Mouse (Mus musculus) midbrain, embryonic 13.5 days (tissue): ENCODE results near the gene Slc35e3. TPM values are rescaled to one million over a fixed set of nuclear protein-coding genes. Genes with fewer than 3 reads are reported as not detected.

Experiments
- ATAC-seq: fragments of 200-750 bp; cut with Nextera tagmentation; 2 replicates; pipeline ENCODE4 v1.8.0; 2017; ENCODE audit warnings: mild to moderate bottlenecking, moderate TSS enrichment, moderate library complexity
- H3K27ac ChIP-seq: fragments of 300-500 bp; sonication (generic); 2 replicates; pipeline ENCODE4 v1.5.1; 2015; ENCODE audit warnings: inconsistent platforms, mild to moderate bottlenecking, moderate library complexity
- H3K27me3 ChIP-seq: fragments of 300-500 bp; sonication (generic); 2 replicates; pipeline ENCODE4 v1.6.1; 2015; ENCODE audit warnings: mild to moderate bottlenecking, inconsistent platforms
- H3K36me3 ChIP-seq: fragments of 300-500 bp; sonication (generic); 2 replicates; pipeline ENCODE4 v1.6.1; 2015; ENCODE audit warnings: mild to moderate bottlenecking, inconsistent platforms
- H3K4me1 ChIP-seq: fragments of 300-500 bp; sonication (generic); replicated peaks from 2 replicates; pipeline ENCODE4 v1.6.1; 2015; ENCODE audit warnings: inconsistent platforms
- H3K4me2 ChIP-seq: fragments of 300-500 bp; sonication (generic); replicated peaks from 2 replicates; pipeline ENCODE4 v1.6.1; 2015; ENCODE audit warnings: moderate library complexity, mild to moderate bottlenecking, inconsistent platforms
- H3K4me3 ChIP-seq: fragments of 300-500 bp; sonication (generic); replicated peaks from 2 replicates; pipeline ENCODE4 v1.5.1; 2015; ENCODE audit warnings: mild to moderate bottlenecking, inconsistent platforms
- H3K9ac ChIP-seq: fragments of 300-500 bp; sonication (generic); replicated peaks from 2 replicates; pipeline ENCODE4 v1.6.1; 2015; ENCODE audit warnings: mild to moderate bottlenecking, inconsistent platforms
- H3K9me3 ChIP-seq: fragments of 300-500 bp; sonication (generic); 2 replicates; pipeline ENCODE4 v1.6.1; 2016; ENCODE audit warnings: mild to moderate bottlenecking, inconsistent platforms
- WGBS: fragments of 180-500 bp; shearing (Covaris S2); methylation state at CpG from one replicate; pipeline ENCODE4 v1.1.7; 2015; 5-methylcytosine and 5-hydroxymethylcytosine counted together
- polyA plus RNA-seq: library from polyadenylated mRNA; unstranded; fragments of >200 nt; fragmentation: Nextera tagmentation; extraction: Ambion mirVana; gene quantifications from 2 replicates; pipeline ENCODE4 v1.2.1, GENCODE M21; 2015

Slc35e3 gene
- polyA plus RNA-seq, 1 experiment from 2014 or later = 33.1 TPM

DNA sequence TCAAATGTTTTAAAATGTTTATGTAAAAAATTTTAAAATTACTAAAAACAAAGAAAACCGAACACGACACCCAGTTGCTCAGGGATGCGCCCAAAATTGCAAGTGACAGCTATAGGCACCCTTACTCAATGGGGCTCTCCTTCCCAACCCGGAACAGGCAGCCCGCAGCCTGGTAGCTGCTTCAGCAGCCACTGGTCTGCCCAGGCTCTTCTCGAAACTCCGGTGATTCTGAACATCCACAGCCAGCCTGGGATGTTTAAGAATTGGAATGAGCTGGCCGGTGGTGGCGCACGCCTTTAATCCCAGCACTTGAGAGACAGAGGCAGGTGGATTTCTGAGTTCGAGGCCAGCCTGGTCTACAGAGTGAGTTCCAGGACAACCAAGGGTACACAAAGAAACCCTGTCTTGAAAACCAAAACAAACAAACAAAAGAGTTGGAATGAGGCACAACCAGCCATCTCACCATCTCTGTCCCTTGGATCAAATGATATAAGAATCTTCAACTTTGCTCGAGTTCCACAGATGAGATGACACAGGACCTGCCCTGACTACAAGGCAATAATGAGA, 15.4 kb downstream of the Slc35e3 start:
- no peak overlapping the region for H3K27ac ChIP-seq
- no peaks in the 10 kb centered on the region for H3K27me3 ChIP-seq
- H3K9ac ChIP-seq = no peak overlapping the region
- no peak overlapping the region for H3K4me3 ChIP-seq
- no peaks in the 10 kb centered on the region for H3K9me3 ChIP-seq
- no peak overlapping the region for H3K4me2 ChIP-seq
- no peak for ATAC-seq
- H3K4me1 ChIP-seq = no peaks in the 10 kb centered on the region
- H3K36me3 ChIP-seq = peaks cover 5% of the 10 kb centered on the region
- WGBS = 96% methylated on average over 12 of the region's 12 CpGs

DNA sequence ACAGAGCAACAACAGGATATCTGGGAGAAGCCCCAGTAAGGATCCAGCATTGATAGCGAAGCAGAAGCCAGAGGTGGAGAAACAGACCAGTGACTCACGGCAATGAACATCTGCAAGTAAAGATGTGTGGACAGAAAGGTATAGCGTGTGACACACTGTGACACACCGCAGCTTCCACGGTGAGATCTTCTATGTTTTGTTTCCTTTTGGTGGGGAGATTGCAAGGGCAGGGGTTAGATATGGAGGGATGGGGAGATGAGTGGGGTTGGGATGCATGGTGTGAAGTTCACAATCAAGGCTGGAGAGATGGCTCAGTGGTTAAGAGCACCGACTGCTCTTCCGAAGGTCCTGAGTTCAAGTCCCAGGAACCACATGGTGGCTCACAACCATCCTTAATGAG, 16.0 kb downstream of the Slc35e3 start:
- H3K4me1 ChIP-seq = no peaks in the 10 kb centered on the region
- no peaks in the 10 kb centered on the region for H3K9me3 ChIP-seq
- H3K27me3 ChIP-seq = no peaks in the 10 kb centered on the region
- no peak overlapping the region for H3K4me2 ChIP-seq
- ATAC-seq = no peak
- no peak overlapping the region for H3K27ac ChIP-seq
- no peak overlapping the region for H3K4me3 ChIP-seq
- peaks cover 5% of the 10 kb centered on the region for H3K36me3 ChIP-seq
- no peak overlapping the region for H3K9ac ChIP-seq
- WGBS = 96% methylated on average over 7 of the region's 7 CpGs

DNA sequence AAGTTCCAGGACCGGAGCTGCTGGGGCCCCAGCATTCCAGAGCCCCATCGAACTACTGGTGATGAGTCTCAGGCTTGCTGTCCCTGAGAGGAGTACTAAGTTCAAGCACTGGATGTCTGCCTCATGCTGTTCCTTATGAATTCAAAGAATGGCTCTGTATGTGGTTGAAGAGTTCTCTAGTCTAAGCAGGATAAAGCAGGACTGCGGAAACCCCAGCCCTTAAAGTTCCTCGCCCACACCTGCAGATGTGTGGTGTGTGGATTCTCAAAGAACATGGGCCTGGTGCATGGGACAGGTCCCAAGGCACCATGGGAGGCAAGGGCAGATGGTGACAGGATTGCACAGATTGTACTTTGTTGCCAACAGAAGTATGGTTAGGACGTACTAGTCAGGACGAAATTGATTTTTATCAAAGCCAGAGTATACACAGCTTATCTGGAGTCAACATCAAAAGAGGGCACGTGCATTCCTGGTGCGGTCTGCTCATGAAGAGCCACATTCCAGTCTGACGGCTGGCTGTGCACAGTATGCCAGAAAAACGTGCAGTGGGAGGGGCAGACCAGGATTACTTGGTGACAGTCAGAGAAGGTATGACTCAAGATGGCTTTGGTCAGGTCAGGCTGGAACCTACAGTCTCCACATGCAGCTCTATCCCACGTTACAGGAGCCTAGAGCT, 16.9 kb downstream of the Slc35e3 start:
- 86% methylated on average over 11 of the region's 11 CpGs for WGBS
- no peak overlapping the region for H3K4me3 ChIP-seq
- no peaks in the 10 kb centered on the region for H3K4me1 ChIP-seq
- no peak for ATAC-seq
- no peaks in the 10 kb centered on the region for H3K9me3 ChIP-seq
- H3K4me2 ChIP-seq = no peak overlapping the region
- H3K27ac ChIP-seq = no peak overlapping the region
- no peaks in the 10 kb centered on the region for H3K27me3 ChIP-seq
- no peak overlapping the region for H3K9ac ChIP-seq
- H3K36me3 ChIP-seq = peaks cover 5% of the 10 kb centered on the region

DNA sequence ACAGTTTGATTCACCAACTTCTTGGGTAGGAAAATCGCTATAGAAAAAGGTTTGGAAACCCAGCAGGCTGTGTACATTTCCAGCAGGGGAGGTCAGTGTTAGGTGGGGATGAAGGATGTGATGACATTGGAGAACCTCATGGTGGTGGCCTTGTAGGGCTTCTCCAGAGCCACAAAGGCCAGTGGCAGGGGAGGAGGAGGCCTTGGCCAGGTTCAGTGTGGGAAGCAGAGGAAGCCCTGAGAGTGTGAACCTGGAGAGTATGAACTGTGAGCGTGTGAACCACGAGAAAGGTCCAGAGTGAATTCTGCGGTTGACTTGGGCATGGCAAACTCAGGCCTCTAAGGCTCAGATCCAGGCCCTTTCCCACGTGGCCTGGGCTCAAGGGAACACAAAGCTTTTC, 17.6 kb downstream of the Slc35e3 start:
- Histone ChIP-seq H3K4me1 (no peaks in the 10 kb centered on the region), H3K4me2 (no peak overlapping the region), H3K27ac (no peak overlapping the region), H3K36me3 (peaks cover 5% of the 10 kb centered on the region), H3K4me3 (no peak overlapping the region), H3K27me3 (no peaks in the 10 kb centered on the region), H3K9ac (no peak overlapping the region), H3K9me3 (no peaks in the 10 kb centered on the region)
- ATAC-seq = no peak
- 87% methylated on average over 5 of the region's 5 CpGs for WGBS

DNA sequence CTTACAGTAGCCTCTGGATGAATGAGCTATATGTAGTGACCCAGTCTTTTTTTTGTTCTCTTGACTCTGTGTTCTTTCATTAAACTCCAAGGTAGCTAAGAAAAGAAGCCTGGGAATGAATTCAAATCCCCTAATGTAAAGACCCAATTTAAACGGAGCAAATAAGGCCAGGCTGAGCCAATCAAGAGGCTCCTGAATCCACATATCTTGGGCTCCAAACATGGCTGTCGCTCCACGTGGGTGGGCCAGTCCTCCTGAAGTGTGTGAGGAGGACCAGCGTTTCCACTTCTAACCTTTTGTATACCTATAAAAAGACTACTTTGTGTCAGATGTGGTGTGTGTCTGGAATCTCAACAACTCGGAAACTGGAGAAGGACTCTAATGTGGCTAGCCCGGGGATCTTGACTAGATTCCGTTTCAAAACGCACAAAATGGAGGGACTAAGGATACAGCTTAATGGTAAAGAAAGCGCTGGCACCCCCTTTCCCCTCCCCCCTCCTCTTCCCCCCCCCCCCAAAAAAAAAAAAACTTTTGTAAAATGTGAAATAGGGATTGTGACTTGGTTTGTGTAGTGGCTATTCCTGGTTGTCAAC, 18.6 kb downstream of the Slc35e3 start:
- Histone ChIP-seq H3K4me2 (no peak overlapping the region), H3K9ac (no peak overlapping the region), H3K9me3 (no peaks in the 10 kb centered on the region), H3K36me3 (peaks cover under 1% of the 10 kb centered on the region), H3K27ac (no peak overlapping the region), H3K4me1 (no peaks in the 10 kb centered on the region), H3K4me3 (no peak overlapping the region), H3K27me3 (no peaks in the 10 kb centered on the region)
- WGBS = 81% methylated on average over 9 of the region's 9 CpGs
- ATAC-seq = no peak

DNA sequence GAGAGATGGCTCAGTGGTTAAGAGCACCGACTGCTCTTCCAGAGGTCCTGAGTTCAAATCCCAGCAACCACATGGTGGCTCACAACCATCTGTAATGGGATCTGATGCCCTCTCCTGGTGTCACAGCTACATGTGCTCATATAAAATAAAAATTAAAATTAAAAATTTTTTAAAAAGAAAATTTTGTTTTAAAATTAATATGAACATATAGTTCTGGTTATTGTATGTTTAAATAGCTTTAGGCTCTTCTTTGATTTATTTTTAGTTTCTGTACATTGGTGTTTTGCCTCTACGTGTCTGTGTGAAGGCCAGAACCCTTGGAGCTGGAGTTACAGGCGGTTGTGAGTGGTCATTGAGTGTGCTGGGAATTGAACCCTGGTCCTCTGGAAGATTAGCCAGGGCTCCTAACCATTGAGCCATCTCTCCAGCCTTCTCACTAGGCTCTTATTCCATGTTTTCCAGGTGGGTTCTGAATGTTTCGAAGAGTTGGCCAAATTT, 19.2 kb downstream of the Slc35e3 start:
- 96% methylated on average over 4 of the region's 4 CpGs for WGBS
- Histone ChIP-seq H3K9ac (no peak overlapping the region), H3K27me3 (no peaks in the 10 kb centered on the region), H3K36me3 (no peaks in the 10 kb centered on the region), H3K27ac (no peak overlapping the region), H3K9me3 (no peaks in the 10 kb centered on the region), H3K4me2 (no peak overlapping the region), H3K4me3 (no peak overlapping the region), H3K4me1 (no peaks in the 10 kb centered on the region)
- ATAC-seq = no peak

DNA sequence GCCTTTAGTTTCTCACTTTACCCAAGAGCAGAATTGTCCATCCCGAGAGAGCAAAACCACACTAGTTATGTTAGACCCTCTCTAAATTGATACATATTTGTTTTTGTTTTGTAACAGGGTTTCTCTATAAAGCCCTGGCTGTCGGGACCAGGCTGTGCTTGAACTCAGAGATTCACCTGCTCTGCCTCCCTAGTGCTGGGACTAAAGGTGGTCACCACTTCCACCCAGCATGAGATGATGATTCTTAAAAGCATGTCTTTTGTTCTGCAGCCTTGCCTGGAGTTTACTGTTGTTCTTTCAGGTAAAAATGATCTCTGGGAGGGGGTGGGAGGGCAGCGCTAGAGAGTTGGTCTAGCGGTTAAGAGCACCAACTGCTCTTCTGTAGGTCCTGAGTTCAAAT, 19.8 kb downstream of the Slc35e3 start:
- no peak overlapping the region for H3K27ac ChIP-seq
- H3K36me3 ChIP-seq = no peaks in the 10 kb centered on the region
- H3K4me3 ChIP-seq = no peak overlapping the region
- H3K9ac ChIP-seq = no peak overlapping the region
- H3K27me3 ChIP-seq = no peaks in the 10 kb centered on the region
- no peak overlapping the region for H3K4me2 ChIP-seq
- 92% methylated on average over 4 of the region's 4 CpGs for WGBS
- ATAC-seq = no peak
- H3K4me1 ChIP-seq = no peaks in the 10 kb centered on the region
- H3K9me3 ChIP-seq = no peaks in the 10 kb centered on the region

DNA sequence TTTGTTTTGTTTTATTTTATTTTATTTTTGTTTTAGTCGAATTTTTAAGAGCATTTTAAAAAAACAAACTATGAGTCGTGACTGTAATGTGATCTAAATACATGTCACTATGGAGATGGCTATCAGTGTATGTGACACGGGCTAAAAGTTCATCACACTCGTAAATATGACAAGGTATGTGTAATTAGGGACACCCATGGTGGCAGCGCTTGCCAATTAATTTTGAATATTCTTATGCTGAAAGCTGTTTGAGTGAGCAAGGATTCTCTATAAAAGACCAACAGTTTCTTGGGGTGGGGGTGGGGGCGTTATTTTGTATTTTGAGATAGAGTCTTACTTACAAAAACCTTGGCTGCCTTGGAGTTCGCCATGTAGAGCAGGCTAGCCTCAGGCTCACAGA, 20.5 kb downstream of the Slc35e3 start:
- Histone ChIP-seq H3K9me3 (no peaks in the 10 kb centered on the region), H3K27me3 (no peaks in the 10 kb centered on the region), H3K4me2 (no peak overlapping the region), H3K9ac (no peak overlapping the region), H3K36me3 (no peaks in the 10 kb centered on the region), H3K4me1 (no peaks in the 10 kb centered on the region), H3K27ac (no peak overlapping the region), H3K4me3 (no peak overlapping the region)
- 83% methylated on average over 7 of the region's 7 CpGs for WGBS
- no peak for ATAC-seq

DNA sequence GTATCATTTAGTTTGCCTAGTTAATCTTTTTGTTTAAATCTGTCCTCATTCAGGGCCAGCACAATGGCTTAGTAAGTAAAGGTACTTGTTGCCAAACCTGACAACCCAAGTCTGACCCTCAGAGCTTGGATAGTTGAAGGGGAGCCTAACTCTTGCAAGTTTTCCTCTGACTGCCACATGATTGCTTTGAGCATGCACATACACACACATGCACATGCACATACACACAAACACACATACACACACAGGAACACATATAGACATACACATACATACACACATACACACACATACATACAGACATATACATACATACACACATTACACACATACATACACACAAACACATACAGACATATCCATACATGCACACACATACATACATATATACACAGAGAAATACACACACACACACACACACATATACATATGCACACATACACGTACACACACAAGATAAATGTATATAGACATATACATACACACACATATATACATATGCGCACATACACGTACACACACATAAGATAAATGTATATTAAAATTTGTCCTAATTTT, 21.3 kb downstream of the Slc35e3 start:
- Histone ChIP-seq H3K4me1 (no peaks in the 10 kb centered on the region), H3K27ac (no peak overlapping the region), H3K4me3 (no peak overlapping the region), H3K27me3 (no peaks in the 10 kb centered on the region), H3K9ac (no peak overlapping the region), H3K36me3 (no peaks in the 10 kb centered on the region), H3K9me3 (no peaks in the 10 kb centered on the region), H3K4me2 (no peak overlapping the region)
- ATAC-seq = no peak
- WGBS = 94% methylated on average over 3 of the region's 3 CpGs

DNA sequence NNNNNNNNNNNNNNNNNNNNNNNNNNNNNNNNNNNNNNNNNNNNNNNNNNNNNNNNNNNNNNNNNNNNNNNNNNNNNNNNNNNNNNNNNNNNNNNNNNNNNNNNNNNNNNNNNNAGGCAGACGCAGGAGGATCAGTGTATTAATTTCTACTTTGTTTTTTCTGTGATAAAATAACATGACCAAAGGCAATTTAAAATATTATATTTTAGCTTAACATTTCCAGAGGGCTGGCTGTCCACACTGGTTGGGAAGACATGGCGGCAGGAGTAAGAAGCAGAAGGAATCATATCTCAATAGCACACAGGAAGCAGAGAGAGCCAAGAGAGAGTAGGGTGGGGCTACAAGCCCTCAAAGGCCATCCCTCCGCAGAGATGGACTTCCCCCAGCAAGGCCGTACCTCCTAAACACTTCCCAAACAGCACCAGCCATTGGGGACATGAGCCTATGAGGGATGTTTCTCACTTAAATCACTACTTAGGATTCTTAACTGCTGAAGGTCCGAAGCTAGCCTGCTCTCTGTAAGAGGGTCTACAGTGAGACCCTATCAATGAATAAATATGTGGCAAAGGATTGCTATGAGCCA, 21.9 kb downstream of the Slc35e3 start:
- Histone ChIP-seq H3K4me3 (no peak overlapping the region), H3K27ac (no peak overlapping the region), H3K4me2 (no peak overlapping the region), H3K9ac (no peak overlapping the region), H3K9me3 (no peaks in the 10 kb centered on the region), H3K36me3 (no peaks in the 10 kb centered on the region), H3K27me3 (no peaks in the 10 kb centered on the region), H3K4me1 (no peaks in the 10 kb centered on the region)
- 87% methylated on average over 5 of the region's 5 CpGs for WGBS
- ATAC-seq = no peak

DNA sequence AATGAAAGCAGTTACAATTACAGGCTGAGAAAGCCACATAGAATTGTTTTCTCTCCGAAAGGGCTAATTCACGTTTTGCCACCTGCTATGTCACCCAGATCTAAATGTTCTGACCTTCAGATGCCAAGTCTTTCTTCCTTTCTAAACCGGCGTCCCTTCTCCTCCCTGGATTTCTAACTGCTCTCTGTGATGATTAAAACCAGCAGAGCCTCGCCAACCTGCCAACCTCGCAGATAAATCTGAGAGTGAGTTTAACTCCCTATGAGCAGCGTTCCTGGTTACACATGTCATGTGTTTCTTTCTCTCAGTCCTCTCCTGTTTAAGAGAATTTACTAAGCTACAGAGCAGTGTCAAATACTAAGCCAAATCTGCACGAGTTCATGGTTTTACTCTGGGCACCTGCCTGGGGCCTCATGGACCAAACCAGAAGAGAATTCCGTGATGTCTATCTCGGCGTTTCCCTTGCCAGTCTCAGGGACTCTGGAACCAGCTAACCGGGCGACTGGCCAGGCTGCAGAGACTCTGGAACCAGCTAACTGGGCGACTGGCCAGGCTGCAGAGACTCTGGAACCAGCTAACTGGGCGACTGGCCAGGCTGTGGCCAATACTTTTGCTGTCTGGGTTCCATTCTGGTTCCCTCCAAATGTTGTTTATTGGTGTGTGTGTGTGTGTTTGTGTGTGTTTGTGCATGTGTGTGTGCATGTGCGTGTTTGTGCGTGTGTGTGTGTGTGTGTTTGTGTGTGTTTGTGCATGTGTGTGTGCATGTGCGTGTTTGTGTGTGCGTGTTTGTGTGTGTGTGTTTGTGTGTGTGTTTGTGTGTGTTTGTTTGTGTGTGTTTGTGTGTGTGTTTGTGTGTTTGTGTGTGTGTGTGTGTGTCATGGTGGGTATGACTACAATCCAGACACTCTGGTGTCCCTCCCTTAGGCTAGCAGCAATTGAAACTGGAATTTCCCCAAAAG, 27.7 kb downstream of the Slc35e3 start:
- Histone ChIP-seq H3K4me3 (no peak overlapping the region), H3K9me3 (no peaks in the 10 kb centered on the region), H3K9ac (no peak overlapping the region), H3K27ac (no peak overlapping the region), H3K4me2 (no peak overlapping the region), H3K27me3 (no peaks in the 10 kb centered on the region), H3K4me1 (0 out of 2 replicates have a peak, but pooled peaks cover 2% of the 10 kb centered on the region), H3K36me3 (no peaks in the 10 kb centered on the region)
- 69% methylated on average over 19 of the region's 19 CpGs for WGBS
- no peak for ATAC-seq
